32 mouse cellular contexts compared by ENCODE assay signal in genomic region chr13:51332271-51332670, GRCm38 (mm10).
DNase-seq lines count a peak whose midpoint lies in the region; ATAC-seq lines count a peak whose summit lies in the region.
"Had no signal": no experiment of that assay in that cellular context is flagged by ENCODE, and none has a peak within 500 bp of the region (broad histone marks: within the 10 kb centered on the region; RNA-seq: fewer than 3 reads in every experiment).

No protein-coding gene starts in this region.

- H3K4me3 ChIP-seq in limb, embryonic 12.5 days (replicated peaks), result no peak overlapping the region
- H3K4me3 ChIP-seq in limb, embryonic 10.5 days, result no peak overlapping the region
- H3K4me3 ChIP-seq in embryonic facial prominence, embryonic 15.5 days (replicated peaks), result no peak overlapping the region
- H3K4me3 ChIP-seq in hindbrain, embryonic 14.5 days (replicated peaks; ENCODE audit: low read length), result no peak overlapping the region
- H3K4me3 ChIP-seq: erythroblast, embryonic 14.5 days; hindbrain, embryonic 12.5 days; liver, embryonic 13.5 days; midbrain, embryonic 12.5 days; myocyte; neural tube, embryonic 12.5 days had no signal

- WGBS in limb, embryonic 12.5 days, result 60% methylated on average over 7 of the region's 7 CpGs
- WGBS in limb, embryonic 10.5 days, result 86% methylated on average over 7 of the region's 7 CpGs
- 23% methylated on average over 7 of the region's 7 CpGs for WGBS in embryonic facial prominence, embryonic 15.5 days
- 92% methylated on average over 7 of the region's 7 CpGs for whole genome bisulfite sequencing in hindbrain, embryonic 14.5 days

- peak overlapping the region; percentile 67 for H3K27ac ChIP-seq in limb, embryonic 12.5 days
- H3K27ac ChIP-seq in limb, embryonic 10.5 days, result no peak overlapping the region
- H3K27ac ChIP-seq in embryonic facial prominence, embryonic 15.5 days (replicated peaks), result peak overlapping the region; percentile 82; the same call in 1 of the 2 replicates
- H3K27ac ChIP-seq in hindbrain, embryonic 14.5 days, result no peak overlapping the region
- H3K27ac ChIP-seq: kidney, postnatal 0 days; liver, embryonic 13.5 days; midbrain, embryonic 12.5 days; neural tube, embryonic 12.5 days had no signal

- no peaks in the 10 kb centered on the region for H3K9me3 ChIP-seq in limb, embryonic 12.5 days
- no peaks in the 10 kb centered on the region for H3K9me3 ChIP-seq in limb, embryonic 10.5 days (replicated peaks)
- H3K9me3 ChIP-seq in embryonic facial prominence, embryonic 15.5 days (replicated peaks), result no peaks in the 10 kb centered on the region
- no peaks in the 10 kb centered on the region for H3K9me3 ChIP-seq in hindbrain, embryonic 14.5 days (ENCODE audit: control insufficient read depth, low read length)
- H3K9me3 ChIP-seq: hindbrain, embryonic 12.5 days; liver, embryonic 13.5 days; midbrain, embryonic 12.5 days; neural tube, embryonic 12.5 days had no signal

- H3K36me3 ChIP-seq in limb, embryonic 12.5 days, result no peaks in the 10 kb centered on the region
- H3K36me3 ChIP-seq in limb, embryonic 10.5 days, result no peaks in the 10 kb centered on the region
- no peaks in the 10 kb centered on the region for H3K36me3 ChIP-seq in embryonic facial prominence, embryonic 15.5 days
- H3K36me3 ChIP-seq in hindbrain, embryonic 14.5 days (replicated peaks; ENCODE audit: control insufficient read depth, insufficient read depth), result no peaks in the 10 kb centered on the region
- H3K36me3 ChIP-seq: hindbrain, embryonic 12.5 days; liver, embryonic 13.5 days; midbrain, embryonic 12.5 days; neural tube, embryonic 12.5 days had no signal

- no peak overlapping the region for H3K9ac ChIP-seq in limb, embryonic 12.5 days (replicated peaks)
- no peak overlapping the region for H3K9ac ChIP-seq in embryonic facial prominence, embryonic 15.5 days
- no peak overlapping the region for H3K9ac ChIP-seq in hindbrain, embryonic 14.5 days
- H3K9ac ChIP-seq: forebrain, postnatal 0 days; hindbrain, embryonic 12.5 days; liver, embryonic 13.5 days; midbrain, embryonic 12.5 days; neural tube, embryonic 12.5 days had no signal

- H3K27me3 ChIP-seq in limb, embryonic 12.5 days, result no peaks in the 10 kb centered on the region
- H3K27me3 ChIP-seq in limb, embryonic 10.5 days (ENCODE audit: low read depth, poor library complexity, severe bottlenecking), result no peaks in the 10 kb centered on the region
- no peaks in the 10 kb centered on the region for H3K27me3 ChIP-seq in embryonic facial prominence, embryonic 15.5 days
- no peaks in the 10 kb centered on the region for H3K27me3 ChIP-seq in hindbrain, embryonic 14.5 days (ENCODE audit: control insufficient read depth, insufficient read depth, low read length)
- H3K27me3 ChIP-seq: hindbrain, embryonic 12.5 days; liver, embryonic 13.5 days; megakaryocyte, embryonic 14.5 days; midbrain, embryonic 12.5 days; neural tube, embryonic 12.5 days had no signal

- peaks cover 41% of the 10 kb centered on the region for H3K4me1 ChIP-seq in limb, embryonic 12.5 days (replicated peaks)
- H3K4me1 ChIP-seq in limb, embryonic 10.5 days, result peaks cover 28% of the 10 kb centered on the region
- peaks cover 32% of the 10 kb centered on the region for H3K4me1 ChIP-seq in embryonic facial prominence, embryonic 15.5 days
- peaks cover 11% of the 10 kb centered on the region; the same call in 1 of the 2 replicates for H3K4me1 ChIP-seq in hindbrain, embryonic 14.5 days (replicated peaks; ENCODE audit: control insufficient read depth, insufficient read depth, low read length)
- H3K4me1 ChIP-seq: liver, embryonic 13.5 days; megakaryocyte, embryonic 14.5 days had no signal

- peak; percentile 13 for DNase-seq in adrenal gland, postnatal 14 days
- no peak for DNase-seq in adrenal gland, adult 2 months
- DNase-seq in limb, embryonic 10.5 days (ENCODE audit: low spot score), result no peak
- DNase-seq in urinary bladder, adult 2 months (ENCODE audit: low spot score), result no peak
- DNase-seq in yolk sac, embryonic 10.5 days (ENCODE audit: low spot score), result no peak
- DNase-seq in hindbrain, embryonic 14.5 days (ENCODE audit: low spot score), result no peak
- DNase-seq: adrenal gland, adult 8-10 months; cerebellum, adult 11 months; cerebellum, adult 9-10 months; cerebellum, postnatal 36 days; forebrain, postnatal 0 days; gastrocnemius, postnatal 10 days; heart, postnatal 14 days; kidney, adult 8-10 months; liver, embryonic 13.5 days; lung, adult 18-20 months; lung, postnatal 4 days; right cerebral cortex, adult 18-20 months; thymus, adult 2 months; thymus, postnatal 36 days had no signal

- no peak overlapping the region for H3K4me2 ChIP-seq in limb, embryonic 12.5 days
- H3K4me2 ChIP-seq in embryonic facial prominence, embryonic 15.5 days (replicated peaks), result no peak overlapping the region
- no peak overlapping the region for H3K4me2 ChIP-seq in hindbrain, embryonic 14.5 days (replicated peaks)
- H3K4me2 ChIP-seq: hindbrain, embryonic 12.5 days; liver, embryonic 13.5 days; midbrain, embryonic 12.5 days; neural tube, embryonic 12.5 days had no signal

- ATAC-seq in limb, embryonic 12.5 days (ENCODE audit: insufficient number of reproducible peaks, insufficient read depth, low FRiP score, low TSS enrichment, low read depth), result no peak
- 0 out of 2 replicates have a peak, but pooled peaks have one; percentile 31 for ATAC-seq in embryonic facial prominence, embryonic 15.5 days (ENCODE audit: insufficient number of reproducible peaks, low FRiP score, low TSS enrichment, low read depth)
- ATAC-seq in hindbrain, embryonic 14.5 days (ENCODE audit: low FRiP score), result no peak
- ATAC-seq: CD4-positive, CD25-positive, alpha-beta regulatory T cell, adult 4 months; forebrain, postnatal 0 days; intestine, embryonic 16.5 days; lung, postnatal 0 days had no signal

Comparison
In these comparisons a context has a peak if more than half of its experiments do, and no peak if none do; other contexts are left out.
1. H3K27ac ChIP-seq: peak in limb, embryonic 12.5 days (single experiment) and embryonic facial prominence, embryonic 15.5 days (single experiment); none in limb, embryonic 10.5 days (single experiment) and hindbrain, embryonic 14.5 days (single experiment).